Mouse (Mus musculus): ENCODE data around the gene Btn1a1. TPM values are rescaled to one million over a fixed set of nuclear protein-coding genes. Genes with fewer than 3 reads are reported as not detected.

Gene Btn1a1
- polyA plus RNA-seq, 1 experiment from 2014 or later = not detected

GRCm38 (mm10) chr13:23433801-23434200 lies 31.9 kb downstream of the Btn1a1 start:
- DNase-seq (ENCODE audit: low spot score) (no peak), ATAC-seq (ENCODE audit: insufficient read depth, low FRiP score, low TSS enrichment) (no peak)
- H3K27me3 ChIP-seq (ENCODE audit: control insufficient read depth, insufficient read depth, low read length) = no peaks in the 10 kb centered on the region
- H3K4me3 ChIP-seq (ENCODE audit: low read depth, low read length) = no peak overlapping the region
- 0 out of 2 replicates have a peak, but pooled peaks cover 5% of the 10 kb centered on the region for H3K4me1 ChIP-seq (ENCODE audit: control insufficient read depth, insufficient read depth, low read length)
- H3K9ac ChIP-seq (ENCODE audit: low read length) = no peak overlapping the region
- WGBS = 60% methylated on average over 5 of the region's 5 CpGs
- no peaks in the 10 kb centered on the region for H3K9me3 ChIP-seq (ENCODE audit: control insufficient read depth, low read length)
- H3K36me3 ChIP-seq (ENCODE audit: control insufficient read depth, insufficient read depth, low read length) = no peaks in the 10 kb centered on the region
- no peak overlapping the region; the same call in 1 of the 2 replicates for H3K4me2 ChIP-seq (ENCODE audit: low read depth)
- H3K27ac ChIP-seq (ENCODE audit: low read depth, low read length) = no peak overlapping the region

- ATAC-seq (ENCODE audit: insufficient read depth, low FRiP score, low TSS enrichment) = no peak
- Histone ChIP-seq H3K9me3 (ENCODE audit: control insufficient read depth, low read length) (no peaks in the 10 kb centered on the region), H3K36me3 (ENCODE audit: control insufficient read depth, insufficient read depth, low read length) (no peaks in the 10 kb centered on the region), H3K27me3 (ENCODE audit: control insufficient read depth, insufficient read depth, low read length) (no peaks in the 10 kb centered on the region), H3K27ac (ENCODE audit: low read depth, low read length) (no peak overlapping the region), H3K4me3 (ENCODE audit: low read depth, low read length) (peak overlapping the region; percentile 53), H3K4me2 (ENCODE audit: low read depth) (peak overlapping the region; percentile 38), H3K4me1 (ENCODE audit: control insufficient read depth, insufficient read depth, low read length) (0 out of 2 replicates have a peak, but pooled peaks cover 5% of the 10 kb centered on the region), H3K9ac (ENCODE audit: low read length) (no peak overlapping the region)
- DNase-seq (ENCODE audit: low spot score) = no peak
- 21% methylated on average over 5 of the region's 5 CpGs for WGBS
These were observed 32.5 kb downstream of the Btn1a1 start for GRCm38 (mm10) chr13:23433206-23433605.

- Histone ChIP-seq H3K4me3 (ENCODE audit: low read depth, low read length) (peak overlapping the region; percentile 53), H3K36me3 (ENCODE audit: control insufficient read depth, insufficient read depth, low read length) (no peaks in the 10 kb centered on the region), H3K27ac (ENCODE audit: low read depth, low read length) (0 out of 2 replicates have a peak overlapping the region, but pooled peaks have one; percentile 17), H3K9ac (ENCODE audit: low read length) (peak overlapping the region; percentile 40), H3K27me3 (ENCODE audit: control insufficient read depth, insufficient read depth, low read length) (no peaks in the 10 kb centered on the region), H3K9me3 (ENCODE audit: control insufficient read depth, low read length) (no peaks in the 10 kb centered on the region), H3K4me1 (ENCODE audit: control insufficient read depth, insufficient read depth, low read length) (0 out of 2 replicates have a peak, but pooled peaks cover 5% of the 10 kb centered on the region), H3K4me2 (ENCODE audit: low read depth) (peak overlapping the region; percentile 58)
- ATAC-seq (ENCODE audit: insufficient read depth, low FRiP score, low TSS enrichment) (peak; percentile 87), DNase-seq (ENCODE audit: low spot score) (peak; percentile 96)
- under 1% methylated on average over 28 of the region's 28 CpGs for WGBS
These were observed 33.0 kb downstream of the Btn1a1 start for GRCm38 (mm10) chr13:23432562-23433201.

- Histone ChIP-seq H3K9ac (ENCODE audit: low read length) (peak overlapping the region; percentile 77), H3K27me3 (ENCODE audit: control insufficient read depth, insufficient read depth, low read length) (no peaks in the 10 kb centered on the region), H3K36me3 (ENCODE audit: control insufficient read depth, insufficient read depth, low read length) (no peaks in the 10 kb centered on the region), H3K9me3 (ENCODE audit: control insufficient read depth, low read length) (no peaks in the 10 kb centered on the region), H3K4me2 (ENCODE audit: low read depth) (peak overlapping the region; percentile 58), H3K27ac (ENCODE audit: low read depth, low read length) (peak overlapping the region; percentile 85), H3K4me1 (ENCODE audit: control insufficient read depth, insufficient read depth, low read length) (peaks cover 5% of the 10 kb centered on the region; the same call in 1 of the 2 replicates), H3K4me3 (ENCODE audit: low read depth, low read length) (peak overlapping the region; percentile 53)
- DNase-seq (ENCODE audit: low spot score) (peak; percentile 85), ATAC-seq (ENCODE audit: insufficient read depth, low FRiP score, low TSS enrichment) (peak; percentile 75)
- under 1% methylated on average over 15 of the region's 15 CpGs for WGBS
These were observed 34.3 kb downstream of the Btn1a1 start for GRCm38 (mm10) chr13:23431351-23431771.

GRCm38 (mm10) chr13:23430734-23431133 lies 35.0 kb downstream of the Btn1a1 start:
- Histone ChIP-seq H3K9me3 (ENCODE audit: control insufficient read depth, low read length) (no peaks in the 10 kb centered on the region), H3K9ac (ENCODE audit: low read length) (peak overlapping the region; percentile 77), H3K27me3 (ENCODE audit: control insufficient read depth, insufficient read depth, low read length) (no peaks in the 10 kb centered on the region), H3K4me1 (ENCODE audit: control insufficient read depth, insufficient read depth, low read length) (peaks cover 5% of the 10 kb centered on the region; the same call in 1 of the 2 replicates), H3K36me3 (ENCODE audit: control insufficient read depth, insufficient read depth, low read length) (no peaks in the 10 kb centered on the region), H3K4me2 (ENCODE audit: low read depth) (peak overlapping the region; percentile 58), H3K27ac (ENCODE audit: low read depth, low read length) (peak overlapping the region; percentile 85), H3K4me3 (ENCODE audit: low read depth, low read length) (peak overlapping the region; percentile 53)
- ATAC-seq (ENCODE audit: insufficient read depth, low FRiP score, low TSS enrichment) = peak; percentile 33; the same call in 1 of the 2 replicates
- peak; percentile 82 for DNase-seq (ENCODE audit: low spot score)
- WGBS = under 1% methylated on average over 17 of the region's 17 CpGs

- no peak for DNase-seq (ENCODE audit: low spot score)
- no peaks in the 10 kb centered on the region for H3K9me3 ChIP-seq (ENCODE audit: control insufficient read depth, low read length)
- H3K4me2 ChIP-seq (ENCODE audit: low read depth) = peak overlapping the region; percentile 58
- H3K4me3 ChIP-seq (ENCODE audit: low read depth, low read length) = peak overlapping the region; percentile 53
- WGBS = 46% methylated on average over 10 of the region's 10 CpGs
- H3K27ac ChIP-seq (ENCODE audit: low read depth, low read length) = no peak overlapping the region; the same call in 1 of the 2 replicates
- ATAC-seq (ENCODE audit: insufficient read depth, low FRiP score, low TSS enrichment) = no peak
- H3K4me1 ChIP-seq (ENCODE audit: control insufficient read depth, insufficient read depth, low read length) = peaks cover 5% of the 10 kb centered on the region; the same call in 1 of the 2 replicates
- H3K9ac ChIP-seq (ENCODE audit: low read length) = peak overlapping the region; percentile 77
- no peaks in the 10 kb centered on the region for H3K36me3 ChIP-seq (ENCODE audit: control insufficient read depth, insufficient read depth, low read length)
- no peaks in the 10 kb centered on the region for H3K27me3 ChIP-seq (ENCODE audit: control insufficient read depth, insufficient read depth, low read length)
These were observed 35.8 kb downstream of the Btn1a1 start for GRCm38 (mm10) chr13:23429771-23430380.

- no peaks in the 10 kb centered on the region for H3K36me3 ChIP-seq (ENCODE audit: control insufficient read depth, insufficient read depth, low read length)
- no peak overlapping the region for H3K27ac ChIP-seq (ENCODE audit: low read depth, low read length)
- H3K27me3 ChIP-seq (ENCODE audit: control insufficient read depth, insufficient read depth, low read length) = no peaks in the 10 kb centered on the region
- H3K4me2 ChIP-seq (ENCODE audit: low read depth) = no peak overlapping the region
- H3K4me1 ChIP-seq (ENCODE audit: control insufficient read depth, insufficient read depth, low read length) = no peaks in the 10 kb centered on the region; the same call in 1 of the 2 replicates
- DNase-seq (ENCODE audit: low spot score) (no peak), ATAC-seq (ENCODE audit: insufficient read depth, low FRiP score, low TSS enrichment) (no peak)
- H3K4me3 ChIP-seq (ENCODE audit: low read depth, low read length) = no peak overlapping the region
- no peak overlapping the region for H3K9ac ChIP-seq (ENCODE audit: low read length)
- H3K9me3 ChIP-seq (ENCODE audit: control insufficient read depth, low read length) = no peaks in the 10 kb centered on the region
- WGBS = 60% methylated on average over 16 of the region's 16 CpGs
These were observed 37.3 kb downstream of the Btn1a1 start for GRCm38 (mm10) chr13:23428166-23428993.

- no peaks in the 10 kb centered on the region for H3K27me3 ChIP-seq (ENCODE audit: control insufficient read depth, insufficient read depth, low read length)
- H3K4me3 ChIP-seq (ENCODE audit: low read depth, low read length) = no peak overlapping the region
- WGBS = 70% methylated on average over 10 of the region's 10 CpGs
- H3K9me3 ChIP-seq (ENCODE audit: control insufficient read depth, low read length) = no peaks in the 10 kb centered on the region
- no peaks in the 10 kb centered on the region for H3K36me3 ChIP-seq (ENCODE audit: control insufficient read depth, insufficient read depth, low read length)
- no peak overlapping the region for H3K9ac ChIP-seq (ENCODE audit: low read length)
- no peak overlapping the region for H3K4me2 ChIP-seq (ENCODE audit: low read depth)
- DNase-seq (ENCODE audit: low spot score) (no peak), ATAC-seq (ENCODE audit: insufficient read depth, low FRiP score, low TSS enrichment) (no peak)
- H3K27ac ChIP-seq (ENCODE audit: low read depth, low read length) = no peak overlapping the region
- H3K4me1 ChIP-seq (ENCODE audit: control insufficient read depth, insufficient read depth, low read length) = peaks cover 6% of the 10 kb centered on the region; the same call in 1 of the 2 replicates
These were observed 38.2 kb downstream of the Btn1a1 start for GRCm38 (mm10) chr13:23427401-23427910.
